Comparison of ENCODE assay signal across 35 mouse cellular contexts in the genomic region with DNA sequence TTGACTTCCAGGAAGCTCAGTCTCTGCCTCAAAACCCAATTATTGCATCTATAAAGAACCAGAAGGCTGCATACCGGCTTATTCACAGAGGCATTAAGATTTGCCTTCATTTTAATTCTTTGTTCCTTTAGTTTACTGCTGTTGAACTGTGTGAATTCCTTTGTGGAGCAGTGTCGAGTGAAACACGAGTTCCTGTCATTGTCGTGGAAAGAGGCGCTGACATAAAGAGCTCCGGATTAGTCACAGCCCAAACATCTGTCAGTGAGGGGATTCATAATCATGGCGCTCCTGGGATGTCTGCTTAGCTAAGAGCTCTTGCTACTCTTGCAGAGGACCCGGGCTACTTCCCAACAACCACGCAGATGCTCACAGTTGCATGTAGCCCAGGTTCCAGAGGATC. TPM values are rescaled to one million over a fixed set of nuclear protein-coding genes. Genes with fewer than 3 reads are reported as not detected.
DNase-seq lines count a peak whose midpoint lies in the region; ATAC-seq lines count a peak whose summit lies in the region.
"Had no signal": no experiment of that assay in that cellular context is flagged by ENCODE, and none has a peak within 500 bp of the region (broad histone marks: within the 10 kb centered on the region; RNA-seq: fewer than 3 reads in every experiment).

No protein-coding gene starts in this region.

- H3K36me3 ChIP-seq in hindbrain, embryonic 10.5 days: no peaks in the 10 kb centered on the region
- no peaks in the 10 kb centered on the region for H3K36me3 ChIP-seq in hindbrain, embryonic 11.5 days (ENCODE audit: control insufficient read depth, insufficient read depth, low read length)
- H3K36me3 ChIP-seq in embryonic facial prominence, embryonic 10.5 days (replicated peaks): no peaks in the 10 kb centered on the region
- no peaks in the 10 kb centered on the region for H3K36me3 ChIP-seq in midbrain, embryonic 13.5 days
- no peaks in the 10 kb centered on the region for H3K36me3 ChIP-seq in heart, embryonic 12.5 days
- H3K36me3 ChIP-seq: hindbrain, embryonic 15.5 days; limb, embryonic 13.5 days; lung, embryonic 15.5 days had no signal

- H3K9me3 ChIP-seq in hindbrain, embryonic 10.5 days: no peaks in the 10 kb centered on the region
- no peaks in the 10 kb centered on the region for H3K9me3 ChIP-seq in hindbrain, embryonic 11.5 days (ENCODE audit: control insufficient read depth, low read length)
- H3K9me3 ChIP-seq in embryonic facial prominence, embryonic 10.5 days: no peaks in the 10 kb centered on the region; the same call in 1 of the 2 replicates
- H3K9me3 ChIP-seq in midbrain, embryonic 13.5 days: 0 out of 2 replicates have a peak, but pooled peaks cover 3% of the 10 kb centered on the region
- H3K9me3 ChIP-seq in heart, embryonic 12.5 days (replicated peaks): peaks cover 14% of the 10 kb centered on the region; the same call in 1 of the 2 replicates
- H3K9me3 ChIP-seq: hindbrain, embryonic 15.5 days; lung, embryonic 15.5 days had no signal

- no peak overlapping the region for H3K4me3 ChIP-seq in hindbrain, embryonic 10.5 days
- no peak overlapping the region for H3K4me3 ChIP-seq in hindbrain, embryonic 11.5 days (ENCODE audit: low read depth, low read length)
- H3K4me3 ChIP-seq in embryonic facial prominence, embryonic 10.5 days: no peak overlapping the region
- no peak overlapping the region for H3K4me3 ChIP-seq in midbrain, embryonic 13.5 days (replicated peaks)
- no peak overlapping the region for H3K4me3 ChIP-seq in heart, embryonic 12.5 days
- H3K4me3 ChIP-seq: gastrocnemius, adult 2 months; hindbrain, embryonic 15.5 days; layer of hippocampus, adult 2 months; left cerebral cortex, adult 2 months; limb, embryonic 13.5 days; lung, embryonic 15.5 days had no signal

- peaks cover 12% of the 10 kb centered on the region for H3K4me1 ChIP-seq in hindbrain, embryonic 10.5 days (replicated peaks)
- H3K4me1 ChIP-seq in hindbrain, embryonic 11.5 days (replicated peaks; ENCODE audit: control insufficient read depth, insufficient read depth, low read length): no peaks in the 10 kb centered on the region
- peaks cover 8% of the 10 kb centered on the region; the same call in 1 of the 2 replicates for H3K4me1 ChIP-seq in embryonic facial prominence, embryonic 10.5 days
- 0 out of 2 replicates have a peak, but pooled peaks cover 8% of the 10 kb centered on the region for H3K4me1 ChIP-seq in midbrain, embryonic 13.5 days (replicated peaks)
- H3K4me1 ChIP-seq in heart, embryonic 12.5 days (replicated peaks): no peaks in the 10 kb centered on the region; the same call in 1 of the 2 replicates
- H3K4me1 ChIP-seq: hindbrain, embryonic 15.5 days; lung, embryonic 15.5 days had no signal

- peak; percentile 22 for DNase-seq in hindbrain, embryonic 10.5 days (ENCODE audit: low spot score)
- no peak for DNase-seq in hindbrain, embryonic 11.5 days (ENCODE audit: low spot score)
- no peak for DNase-seq in embryonic facial prominence, embryonic 10.5 days (ENCODE audit: low spot score)
- DNase-seq in adrenal gland, adult 8-10 months: no peak
- no peak for DNase-seq in retina, postnatal 1 day
- DNase-seq: adrenal gland, postnatal 36 days; cerebellum, adult 8-10 months; cerebellum, postnatal 36 days; gastrocnemius, adult 2 months; gastrocnemius, postnatal 36 days; heart, adult 18-20 months; heart, postnatal 4 days; kidney, adult 11 months; kidney, postnatal 14 days; lung, postnatal 36 days; right cerebral cortex, postnatal 4 days; thymus, adult 2 months; thymus, postnatal 4 days had no signal

- H3K27me3 ChIP-seq in hindbrain, embryonic 10.5 days (ENCODE audit: insufficient read depth, poor library complexity, severe bottlenecking): no peaks in the 10 kb centered on the region
- H3K27me3 ChIP-seq in hindbrain, embryonic 11.5 days (ENCODE audit: control insufficient read depth, insufficient read depth, low read length): no peaks in the 10 kb centered on the region
- no peaks in the 10 kb centered on the region for H3K27me3 ChIP-seq in embryonic facial prominence, embryonic 10.5 days (replicated peaks; ENCODE audit: low read depth, poor library complexity, severe bottlenecking)
- no peaks in the 10 kb centered on the region for H3K27me3 ChIP-seq in midbrain, embryonic 13.5 days
- H3K27me3 ChIP-seq in heart, embryonic 12.5 days (replicated peaks): no peaks in the 10 kb centered on the region
- H3K27me3 ChIP-seq: hindbrain, embryonic 15.5 days; lung, embryonic 15.5 days had no signal

- no peak overlapping the region for H3K9ac ChIP-seq in hindbrain, embryonic 11.5 days (ENCODE audit: low read depth, low read length)
- H3K9ac ChIP-seq in midbrain, embryonic 13.5 days (replicated peaks): no peak overlapping the region
- H3K9ac ChIP-seq in heart, embryonic 12.5 days: no peak overlapping the region
- H3K9ac ChIP-seq: hindbrain, embryonic 15.5 days; limb, embryonic 13.5 days; lung, embryonic 15.5 days had no signal

- WGBS in hindbrain, embryonic 10.5 days: 38% methylated on average over 9 of the region's 9 CpGs
- 37% methylated on average over 9 of the region's 9 CpGs for WGBS in hindbrain, embryonic 11.5 days
- WGBS in embryonic facial prominence, embryonic 10.5 days: 55% methylated on average over 9 of the region's 9 CpGs
- 15% methylated on average over 9 of the region's 9 CpGs for WGBS in midbrain, embryonic 13.5 days
- WGBS in heart, embryonic 12.5 days: 35% methylated on average over 9 of the region's 9 CpGs

- no peak overlapping the region; the same call in 1 of the 2 replicates for H3K27ac ChIP-seq in hindbrain, embryonic 10.5 days
- no peak overlapping the region for H3K27ac ChIP-seq in hindbrain, embryonic 11.5 days (ENCODE audit: low read depth, low read length)
- 0 out of 2 replicates have a peak overlapping the region, but pooled peaks have one; percentile 6 for H3K27ac ChIP-seq in embryonic facial prominence, embryonic 10.5 days (replicated peaks)
- H3K27ac ChIP-seq in midbrain, embryonic 13.5 days: no peak overlapping the region
- H3K27ac ChIP-seq in heart, embryonic 12.5 days (ENCODE audit: poor library complexity, severe bottlenecking): no peak overlapping the region
- H3K27ac ChIP-seq: gastrocnemius, adult 2 months; hindbrain, embryonic 15.5 days; layer of hippocampus, adult 2 months; left cerebral cortex, adult 2 months; limb, embryonic 13.5 days; lung, embryonic 15.5 days had no signal

- ATAC-seq in hindbrain, embryonic 11.5 days (ENCODE audit: low FRiP score): no peak
- ATAC-seq in midbrain, embryonic 13.5 days: 0 out of 2 replicates have a peak, but pooled peaks have one; percentile 14
- no peak for ATAC-seq in heart, embryonic 12.5 days (ENCODE audit: insufficient number of reproducible peaks, low FRiP score)
- ATAC-seq: CD4-positive, CD25-positive, alpha-beta regulatory T cell, adult 4 months; forebrain, embryonic 14.5 days; inflammation-experienced regulatory T-cells, adult 6 months had no signal

- H3K4me2 ChIP-seq in hindbrain, embryonic 11.5 days (replicated peaks; ENCODE audit: low read depth, low read length): no peak overlapping the region
- no peak overlapping the region for H3K4me2 ChIP-seq in midbrain, embryonic 13.5 days (replicated peaks)
- H3K4me2 ChIP-seq in heart, embryonic 12.5 days: no peak overlapping the region
- H3K4me2 ChIP-seq: heart, embryonic 11.5 days; hindbrain, embryonic 15.5 days; limb, embryonic 13.5 days; liver, embryonic 11.5 days; lung, embryonic 15.5 days had no signal

RNA-seq across cellular contexts. Expression of gene Slc28a3, which starts 47.3 kb away (rescaled TPM):
- polyA plus RNA-seq in hindbrain, embryonic 10.5 days (2016; fragmentation: Nextera tagmentation; extraction: Ambion mirVana): not detected in 2 replicates
- 0.08 TPM in 1 of 2 replicates, not detected in the other for polyA plus RNA-seq in hindbrain, embryonic 11.5 days (2014; fragmentation: Nextera tagmentation; extraction: Ambion mirVana)
- not detected in 2 replicates for polyA plus RNA-seq in embryonic facial prominence, embryonic 10.5 days (2016; fragmentation: Nextera tagmentation; extraction: Ambion mirVana)
- polyA plus RNA-seq in midbrain, embryonic 13.5 days (2015; fragmentation: Nextera tagmentation; extraction: Ambion mirVana): not detected in 2 replicates
- not detected in 2 replicates for polyA plus RNA-seq in heart, embryonic 12.5 days (2016; fragmentation: Nextera tagmentation; extraction: Ambion mirVana)
- total RNA-seq in adrenal gland, adult 8-10 months (2022): not detected
- total RNA-seq: adrenal gland, adult 18-20 months; adrenal gland, postnatal 36 days; gastrocnemius, adult 2 months; gastrocnemius, postnatal 36 days; heart, postnatal 4 days; megakaryocyte, adult 5-6 weeks; monocyte, adult 5-6 weeks had no signal
- polyA plus RNA-seq: embryonic facial prominence, embryonic 11.5 days; forebrain, embryonic 14.5 days; heart, embryonic 11.5 days; heart, postnatal 0 days; lung, embryonic 15.5 days had no signal
